Mouse (Mus musculus): Measurements from ENCODE around the gene Zbtb45. TPM values are rescaled to one million over a fixed set of nuclear protein-coding genes. Genes with fewer than 3 reads are reported as not detected.

The Zbtb45 gene
- total and polyA plus RNA-seq, 3 experiments = 16.8 to 36.3 TPM; not detected in 1

DNA sequence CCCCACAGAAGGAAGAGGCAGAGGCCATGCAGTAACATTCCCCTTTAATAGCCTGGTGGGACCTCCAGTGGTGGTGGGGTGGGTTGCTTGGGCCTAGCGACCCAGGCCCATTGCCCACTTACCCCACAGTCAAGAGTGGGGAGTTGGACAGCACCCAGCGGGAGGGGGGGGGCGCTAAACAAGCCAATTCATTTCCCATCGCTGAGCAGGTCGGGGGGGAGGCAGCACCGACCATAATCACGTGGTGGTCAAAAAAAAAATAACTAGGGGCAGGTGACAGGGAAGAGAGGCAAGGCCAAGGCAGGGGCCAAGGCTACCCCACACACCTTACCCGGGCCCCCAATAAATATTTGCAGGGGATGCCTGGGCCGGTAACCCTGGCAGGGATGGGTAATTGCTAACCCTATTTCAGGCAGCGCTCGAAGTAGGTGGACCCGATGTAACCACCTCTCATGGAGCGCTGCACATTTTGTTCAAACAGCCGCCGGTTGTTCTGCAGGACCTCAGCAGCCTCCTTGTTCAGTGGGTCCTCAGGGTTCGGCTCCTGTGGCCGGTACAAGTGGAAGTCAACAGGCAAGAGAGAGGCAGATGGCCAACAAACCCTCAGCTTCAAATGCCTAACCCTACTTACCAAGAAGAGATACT is 25.5 kb upstream of the Zbtb45 start:
- no peak for DNase-seq (ENCODE audit: low read depth, low spot score)
- no peak for TF ChIP-seq GATA1 (IDR thresholded peaks at IDR 0.05; ENCODE audit: low read depth, low read length)
- no peak for TF ChIP-seq MYB (IDR thresholded peaks at IDR 0.05; ENCODE audit: low read depth, low read length)
- no peak for TF ChIP-seq GABPA (IDR thresholded peaks at IDR 0.05; ENCODE audit: low read depth, low read length)
- TF ChIP-seq NELFE (IDR thresholded peaks at IDR 0.05; ENCODE audit: low read depth, low read length) = no peak
- no peak for TF ChIP-seq E2F4 (IDR thresholded peaks at IDR 0.05; ENCODE audit: borderline replicate concordance, low read depth, low read length)
- no peak for TF ChIP-seq UBTF (IDR thresholded peaks at IDR 0.05; ENCODE audit: borderline replicate concordance, insufficient read depth, low read depth, low read length)
- TF ChIP-seq ETS1 (IDR thresholded peaks at IDR 0.05; ENCODE audit: low read depth, low read length) = no peak
- no peak for TF ChIP-seq ZNF384 (IDR thresholded peaks at IDR 0.05; ENCODE audit: low read depth, low read length)
- no peak for TF ChIP-seq USF1 (IDR thresholded peaks at IDR 0.05; ENCODE audit: low read depth, low read length)
- no peak for TF ChIP-seq KAT2A (conservative IDR thresholded peaks at IDR 0.05; ENCODE audit: low read depth, low read length)
- TF ChIP-seq POLR2A (IDR thresholded peaks at IDR 0.05; ENCODE audit: control insufficient read depth in 1 of 2, insufficient read depth in 1 of 2, low read depth in 1 of 2, low read length in 2 of 2, poor library complexity in 1 of 2) = no peak
- TF ChIP-seq CHD1 (IDR thresholded peaks at IDR 0.05; ENCODE audit: low read depth, low read length) = no peak
- Histone ChIP-seq H3K4me3 (ENCODE audit: control insufficient read depth in 1 of 2, insufficient read depth in 1 of 2, low read depth in 2 of 2, low read length in 2 of 2) (peak overlapping the region in 1 of 2 experiments; percentile 29; a peak in 1 of 4 replicates), H3K9me3 (replicated peaks; ENCODE audit: insufficient read depth, low read length) (no peaks in the 10 kb centered on the region), H3K9ac (ENCODE audit: control insufficient read depth, low read depth, low read length, poor library complexity, severe bottlenecking) (peak overlapping the region; percentile 69), H3K27ac (ENCODE audit: control insufficient read depth, low read depth, low read length) (peak overlapping the region; percentile 82), H3K4me1 (ENCODE audit: control insufficient read depth in 1 of 2, insufficient read depth in 2 of 2, low read length in 2 of 2) (peaks cover 4 to 30% of the 10 kb centered on the region in 2 experiments; a peak in 3 of 4 replicates), H3K27me3 (ENCODE audit: control insufficient read depth in 1 of 2, insufficient read depth in 2 of 2, low read length in 2 of 2) (no peaks in the 10 kb centered on the region), H3K79me2 (ENCODE audit: control insufficient read depth, insufficient read depth, low read length, poor library complexity) (peaks cover 25% of the 10 kb centered on the region), H3K36me3 (ENCODE audit: control insufficient read depth in 1 of 2, insufficient read depth in 2 of 2, low read length in 2 of 2) (peaks cover 0 to 12% of the 10 kb centered on the region in 2 experiments; a peak in 2 of 4 replicates)

DNA sequence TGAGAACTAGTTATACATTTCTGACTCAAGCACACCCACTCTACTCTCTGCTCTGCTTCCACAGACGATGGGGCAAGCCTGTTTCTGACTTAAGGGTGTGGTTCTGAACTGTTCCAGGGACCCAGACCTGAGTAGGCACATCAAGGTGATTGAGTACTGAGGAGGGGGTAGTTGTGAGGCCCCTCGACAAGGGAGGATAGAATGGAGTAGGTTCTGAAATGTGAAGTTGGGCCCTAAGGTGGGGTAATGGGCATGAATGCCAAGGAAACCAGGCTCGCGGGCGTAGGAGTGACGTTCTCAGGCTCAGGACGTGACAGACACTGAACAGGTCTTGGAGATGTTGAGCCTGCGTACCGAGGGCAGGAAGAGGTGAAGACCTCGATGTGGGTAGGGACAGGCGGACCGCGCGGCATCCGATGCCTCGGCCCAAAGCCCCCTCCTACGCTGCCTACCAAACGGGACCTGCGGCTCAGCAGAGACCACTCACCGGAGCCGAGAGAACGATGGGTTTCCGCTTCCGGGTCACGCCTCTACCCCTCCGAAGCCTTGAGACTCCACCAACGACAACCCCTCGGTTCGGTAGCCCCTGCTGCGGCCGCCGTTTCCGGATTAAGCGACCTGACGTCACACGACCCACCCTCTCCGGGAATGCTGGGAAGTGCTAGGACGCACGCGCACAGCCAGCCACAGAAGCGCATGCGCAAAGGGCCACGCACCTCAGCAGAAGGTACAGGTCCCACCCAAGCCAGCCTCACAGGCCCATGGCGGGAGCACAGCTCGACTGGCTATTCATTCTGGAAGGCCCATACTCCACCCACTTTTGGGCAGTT is 24.5 kb upstream of the Zbtb45 start, which contains the start of gene Chmp2a:
Gene Chmp2a, minus strand, starts transcription at position 660 of the 830 bp plus-strand sequence.
- peak within 1 kb of the TSS; percentile 86 for H3K27ac ChIP-seq (ENCODE audit: control insufficient read depth, low read depth, low read length)
- H3K9ac ChIP-seq (ENCODE audit: control insufficient read depth, low read depth, low read length, poor library complexity, severe bottlenecking) = peak within 1 kb of the TSS; percentile 76
- peaks cover 2 to 26% of the 10 kb centered on the region in 2 experiments; a peak in 3 of 4 replicates for H3K4me1 ChIP-seq (ENCODE audit: control insufficient read depth in 1 of 2, insufficient read depth in 2 of 2, low read length in 2 of 2)
- peaks cover 25% of the 10 kb centered on the region for H3K79me2 ChIP-seq (ENCODE audit: control insufficient read depth, insufficient read depth, low read length, poor library complexity)
- peaks cover 1 to 7% of the 10 kb centered on the region in 2 experiments; a peak in 3 of 4 replicates for H3K36me3 ChIP-seq (ENCODE audit: control insufficient read depth in 1 of 2, insufficient read depth in 2 of 2, low read length in 2 of 2)
- no peaks in the 10 kb centered on the region for H3K27me3 ChIP-seq (ENCODE audit: control insufficient read depth in 1 of 2, insufficient read depth in 2 of 2, low read length in 2 of 2)
- H3K4me3 ChIP-seq (ENCODE audit: control insufficient read depth in 1 of 2, insufficient read depth in 1 of 2, low read depth in 2 of 2, low read length in 2 of 2) = peak within 1 kb of the TSS; percentile 58 to 77
- H3K9me3 ChIP-seq (replicated peaks; ENCODE audit: insufficient read depth, low read length) = no peaks in the 10 kb centered on the region
- DNase-seq (ENCODE audit: low read depth, low spot score) = peak; percentile 98
- TF ChIP-seq SIN3A (IDR thresholded peaks at IDR 0.05; ENCODE audit: low read length) (peak; percentile 90), USF2 (IDR thresholded peaks at IDR 0.05; ENCODE audit: borderline replicate concordance in 1 of 2, insufficient read depth in 1 of 2, low read depth in 1 of 2, low read length in 2 of 2) (no peak), MAX (IDR thresholded peaks at IDR 0.05; ENCODE audit: low read length) (peak; percentile 73; the same call in 1 of the 2 replicates), POLR2AphosphoS5 (IDR thresholded peaks at IDR 0.05; ENCODE audit: borderline replicate concordance, low read depth, low read length) (peak; percentile 77; the same call in 1 of the 2 replicates), TAL1 (IDR thresholded peaks at IDR 0.05; ENCODE audit: low read length) (no peak), UBTF (IDR thresholded peaks at IDR 0.05; ENCODE audit: borderline replicate concordance, insufficient read depth, low read depth, low read length) (no peak), SMC3 (IDR thresholded peaks at IDR 0.05; ENCODE audit: low read depth, low read length) (peak; percentile 33; the same call in 1 of the 2 replicates), MAZ (IDR thresholded peaks at IDR 0.05; ENCODE audit: low read depth, low read length) (peak; percentile 93), TCF12 (IDR thresholded peaks at IDR 0.05; ENCODE audit: low read depth, low read length) (peak; percentile 53), RCOR1 (IDR thresholded peaks at IDR 0.05; ENCODE audit: low read depth, low read length) (peak; percentile 59; the same call in 1 of the 2 replicates), ZKSCAN1 (IDR thresholded peaks at IDR 0.05; ENCODE audit: low read depth, low read length) (peak; percentile 73; the same call in 1 of the 2 replicates), POLR2A (IDR thresholded peaks at IDR 0.05; ENCODE audit: control insufficient read depth in 1 of 2, insufficient read depth in 1 of 2, low read depth in 1 of 2, low read length in 2 of 2, poor library complexity in 1 of 2) (peak; percentile 37 to 93; a peak in 3 of 4 replicates), BHLHE40 (IDR thresholded peaks at IDR 0.05; ENCODE audit: borderline replicate concordance, low read depth, low read length) (peak; percentile 29; the same call in 1 of the 2 replicates), E2F4 (IDR thresholded peaks at IDR 0.05; ENCODE audit: borderline replicate concordance, low read depth, low read length) (peak; percentile 57; the same call in 1 of the 2 replicates), USF1 (IDR thresholded peaks at IDR 0.05; ENCODE audit: low read depth, low read length) (peak; percentile 59; the same call in 1 of the 2 replicates), NRF1 (IDR thresholded peaks at IDR 0.05; ENCODE audit: insufficient read depth, low read depth, low read length, poor library complexity, severe bottlenecking) (peak; percentile 99), MYC (IDR thresholded peaks at IDR 0.05; ENCODE audit: low read depth, low read length) (peak; percentile 43; the same call in 1 of the 2 replicates), MAFK (IDR thresholded peaks at IDR 0.05; ENCODE audit: borderline replicate concordance, low read depth, low read length) (no peak)
